Comparison of ENCODE assay signal across 7 mouse cellular contexts in genomic region chr11:118908981-118909813, GRCm38 (mm10). TPM values are rescaled to one million over a fixed set of nuclear protein-coding genes. Genes with fewer than 3 reads are reported as not detected.
DNase-seq lines count a peak whose midpoint lies in the region; ATAC-seq and TF ChIP-seq lines count a peak whose summit lies in the region.

No protein-coding gene starts in this region.

- no peak for TF ChIP-seq CTCF in lung, postnatal 0 days (IDR thresholded peaks at IDR 0.05)

- no peaks in the 10 kb centered on the region for H3K9me3 ChIP-seq in lung, postnatal 0 days (ENCODE audit: low read length)

- H3K36me3 ChIP-seq in lung, postnatal 0 days (ENCODE audit: insufficient read depth, low read length): no peaks in the 10 kb centered on the region

- H3K9ac ChIP-seq in lung, postnatal 0 days (replicated peaks; ENCODE audit: low read depth): no peak overlapping the region

- WGBS in lung, postnatal 0 days: under 1% methylated on average over 47 of the region's 90 CpGs

- no peaks in the 10 kb centered on the region for H3K4me1 ChIP-seq in lung, postnatal 0 days (ENCODE audit: insufficient read depth, low read depth, low read length)

- peak overlapping the region; percentile 22 for H3K4me2 ChIP-seq in lung, postnatal 0 days (replicated peaks; ENCODE audit: low read depth, low read length)

- no peak overlapping the region for H3K27ac ChIP-seq in lung, postnatal 0 days (ENCODE audit: low read length)

- H3K4me3 ChIP-seq in lung, postnatal 0 days (ENCODE audit: low read depth, low read length): no peak overlapping the region

- no peak for DNase-seq in lung, postnatal 0 days (ENCODE audit: low spot score)
- DNase-seq in lung, postnatal 25 days (ENCODE audit: low spot score): no peak
- DNase-seq in embryo, embryonic 9.5 days (ENCODE audit: extremely low spot score): peak; percentile 65
- peak; percentile 78 for DNase-seq in left cerebral cortex, postnatal 4 days
- DNase-seq in right cerebral cortex, postnatal 14 days: peak; percentile 73
- no peak for DNase-seq in gastrocnemius, postnatal 4 days (ENCODE audit: low spot score in 2 of 2)
- no peak for DNase-seq in adipocyte (ENCODE audit: low spot score)

- TF ChIP-seq EP300 in lung, postnatal 0 days (IDR thresholded peaks at IDR 0.05): no peak

- peaks cover 53% of the 10 kb centered on the region for H3K27me3 ChIP-seq in lung, postnatal 0 days (replicated peaks; ENCODE audit: insufficient read depth, low read length)

- no peak for ATAC-seq in lung, postnatal 0 days

- intact Hi-C loops in left cerebral cortex, postnatal 4 days (cut with DNase I): loop anchor here (10.0 kb wide), 1 partner anchor 154 kb away; no protein-coding TSS in a partner anchor

RNA-seq across cellular contexts. Expression of gene Rbfox3, which starts 2.2 kb away (rescaled TPM):
- 0.97 and 1.1 TPM in 2 replicates for polyA plus RNA-seq in lung, postnatal 0 days (2015; fragmentation: Nextera tagmentation; extraction: Ambion mirVana)
- total RNA-seq in left cerebral cortex, postnatal 4 days (2021): 100 to 1,000 TPM; 185 to 192 TPM
- total RNA-seq in gastrocnemius, postnatal 4 days (2021): under 1 TPM; 0.10 to 0.31 TPM

Comparison
In these comparisons a context has a peak if more than half of its experiments do, and no peak if none do; other contexts are left out.
1. DNase-seq: peak in embryo, embryonic 9.5 days (single experiment), left cerebral cortex, postnatal 4 days (single experiment) and right cerebral cortex, postnatal 14 days (single experiment); none in lung, postnatal 0 days (single experiment), lung, postnatal 25 days (single experiment), gastrocnemius, postnatal 4 days (0 of 2) and adipocyte (single experiment).
2. RNA of gene Rbfox3, which starts 2.2 kb away (total RNA-seq): 185 to 192 TPM in left cerebral cortex, postnatal 4 days; 0.10 to 0.31 TPM in gastrocnemius, postnatal 4 days; every median in the first group is over 100 times any median in the second.